Mouse (Mus musculus) lung, postnatal 0 days (tissue): ENCODE data around the gene Them7. TPM values are rescaled to one million over a fixed set of nuclear protein-coding genes. Genes with fewer than 3 reads are reported as not detected.

ENCODE experiments used
- ATAC-seq: fragments of 200-750 bp; cut with Nextera tagmentation; 2 replicates; pipeline ENCODE4 v1.8.0; 2017; ENCODE audit warnings: moderate library complexity
- DNase-seq: peaks from one replicate; pipeline ENCODE4 v3.0.0-alpha.2; 2016; ENCODE audit warnings: low spot score
- H3K27ac ChIP-seq: fragments of 300-500 bp; sonication (generic); 2 replicates; pipeline ENCODE4 v1.5.1; 2014; ENCODE audit warnings: antibody characterized with exemption, mild to moderate bottlenecking, low read length, mixed read lengths
- H3K27me3 ChIP-seq: fragments of 300-500 bp; sonication (generic); replicated peaks from 2 replicates; pipeline ENCODE4 v1.6.1; 2014; ENCODE audit warnings: low read length, mixed read lengths; ENCODE audit not compliant: insufficient read depth
- H3K36me3 ChIP-seq: fragments of 300-500 bp; sonication (generic); 2 replicates; pipeline ENCODE4 v1.6.1; 2014; ENCODE audit warnings: low read length, mixed read lengths; ENCODE audit not compliant: insufficient read depth
- H3K4me1 ChIP-seq: fragments of 300-500 bp; sonication (generic); 2 replicates; pipeline ENCODE4 v1.6.1; 2014; ENCODE audit warnings: antibody characterized with exemption, low read depth, low read length, mixed read lengths; ENCODE audit not compliant: insufficient read depth
- H3K4me2 ChIP-seq: fragments of 300-500 bp; sonication (generic); replicated peaks from 2 replicates; pipeline ENCODE4 v1.6.1; 2014; ENCODE audit warnings: low read depth, mild to moderate bottlenecking, low read length, moderate library complexity, mixed read lengths
- H3K4me3 ChIP-seq: fragments of 300-500 bp; sonication (generic); 2 replicates; pipeline ENCODE4 v1.5.1; 2014; ENCODE audit warnings: low read depth, low read length
- H3K9ac ChIP-seq: fragments of 300-500 bp; sonication (generic); replicated peaks from 2 replicates; pipeline ENCODE4 v1.6.1; 2014; ENCODE audit warnings: low read depth, mild to moderate bottlenecking
- H3K9me3 ChIP-seq: fragments of 300-500 bp; sonication (generic); 2 replicates; pipeline ENCODE4 v1.6.1; 2016; ENCODE audit warnings: low read length, mixed read lengths
- CTCF ChIP-seq: IDR thresholded peaks from 2 replicates; pipeline ENCODE4 v1.5.1; 2016; ENCODE audit warnings: antibody characterized with exemption, mild to moderate bottlenecking
- EP300 ChIP-seq: IDR thresholded peaks from 2 replicates; pipeline ENCODE4 v1.6.1; 2016; ENCODE audit warnings: antibody characterized with exemption, mild to moderate bottlenecking, control low read depth
- WGBS: fragments of 180-500 bp; shearing (Covaris S2); extraction: QIAGEN DNeasy Blood & Tissue Kit; methylation state at CpG from one replicate; pipeline ENCODE4 v1.1.7; 2014; 5-methylcytosine and 5-hydroxymethylcytosine counted together
- polyA plus RNA-seq: library from polyadenylated mRNA; unstranded; fragments of >200 nt; fragmentation: Nextera tagmentation; extraction: Ambion mirVana; gene quantifications from 2 replicates; pipeline ENCODE4 v1.2.1, GENCODE M21; 2015

The Them7 gene
- polyA plus RNA-seq, 1 experiment from 2014 or later: not detected

GRCm38 (mm10) chr2:105311414-105311813 is 87.3 kb downstream of the Them7 start:
- Histone ChIP-seq H3K4me3 (no peak overlapping the region), H3K27me3 (no peaks in the 10 kb centered on the region), H3K36me3 (no peaks in the 10 kb centered on the region), H3K27ac (no peak overlapping the region), H3K4me1 (no peaks in the 10 kb centered on the region), H3K9ac (no peak overlapping the region), H3K4me2 (no peak overlapping the region), H3K9me3 (no peaks in the 10 kb centered on the region)
- ATAC-seq (no peak), DNase-seq (no peak)
- 42% methylated on average over 13 of the region's 13 CpGs for WGBS
- TF ChIP-seq EP300: no peak
- TF ChIP-seq CTCF: peak; percentile 49

DNA sequence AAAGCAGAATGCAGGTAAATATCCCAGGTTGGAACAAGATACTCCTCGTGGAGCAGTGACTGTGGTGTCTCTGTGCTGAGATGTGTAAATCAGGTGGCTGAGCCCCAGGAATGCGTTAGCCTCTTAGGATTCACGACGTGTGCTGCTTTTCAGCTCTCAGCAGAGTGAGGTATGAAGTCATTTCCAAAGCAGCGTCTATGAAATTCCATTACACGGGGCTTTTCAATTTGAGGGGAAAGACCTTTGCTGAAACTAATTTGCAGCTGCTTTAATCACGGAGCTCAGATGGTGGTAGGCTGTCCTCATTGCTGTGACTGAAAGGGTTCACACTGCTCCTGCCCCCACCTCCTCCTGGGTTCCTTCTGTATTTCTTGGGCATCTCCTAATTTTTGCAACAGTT is 87.9 kb downstream of the Them7 start:
- Histone ChIP-seq H3K27me3 (no peaks in the 10 kb centered on the region), H3K9ac (no peak overlapping the region), H3K4me1 (no peaks in the 10 kb centered on the region), H3K36me3 (no peaks in the 10 kb centered on the region), H3K4me2 (no peak overlapping the region), H3K4me3 (no peak overlapping the region), H3K27ac (no peak overlapping the region), H3K9me3 (no peaks in the 10 kb centered on the region)
- TF ChIP-seq CTCF (no peak), EP300 (no peak)
- 9% methylated on average over 7 of the region's 7 CpGs for WGBS
- ATAC-seq (no peak), DNase-seq (no peak)

DNA sequence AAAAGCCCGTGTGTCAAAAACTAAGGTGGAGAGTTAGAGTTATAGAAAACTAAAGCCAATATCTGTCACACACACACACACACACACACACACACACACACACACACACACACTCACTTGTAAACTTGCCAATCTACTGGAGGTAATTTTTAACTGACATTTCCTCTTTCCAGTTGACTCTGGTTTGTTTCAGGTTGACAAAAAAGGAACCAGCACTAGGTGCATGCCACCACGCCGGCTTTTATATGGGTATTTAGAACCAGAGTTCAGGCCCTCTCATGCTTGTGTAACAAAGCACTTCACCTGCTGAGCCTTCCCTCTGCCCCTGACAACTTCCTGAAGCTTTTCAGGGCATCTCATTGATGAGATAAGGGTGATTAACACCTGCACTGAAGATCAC is 89.0 kb downstream of the Them7 start:
- no peaks in the 10 kb centered on the region for H3K4me1 ChIP-seq
- no peaks in the 10 kb centered on the region for H3K36me3 ChIP-seq
- TF ChIP-seq CTCF (no peak), EP300 (no peak)
- 30% methylated on average over 3 of the region's 3 CpGs for WGBS
- no peaks in the 10 kb centered on the region for H3K9me3 ChIP-seq
- no peak overlapping the region for H3K9ac ChIP-seq
- H3K4me3 ChIP-seq: no peak overlapping the region
- no peak overlapping the region for H3K4me2 ChIP-seq
- no peak overlapping the region for H3K27ac ChIP-seq
- ATAC-seq: no peak
- DNase-seq: no peak
- H3K27me3 ChIP-seq: no peaks in the 10 kb centered on the region

DNA sequence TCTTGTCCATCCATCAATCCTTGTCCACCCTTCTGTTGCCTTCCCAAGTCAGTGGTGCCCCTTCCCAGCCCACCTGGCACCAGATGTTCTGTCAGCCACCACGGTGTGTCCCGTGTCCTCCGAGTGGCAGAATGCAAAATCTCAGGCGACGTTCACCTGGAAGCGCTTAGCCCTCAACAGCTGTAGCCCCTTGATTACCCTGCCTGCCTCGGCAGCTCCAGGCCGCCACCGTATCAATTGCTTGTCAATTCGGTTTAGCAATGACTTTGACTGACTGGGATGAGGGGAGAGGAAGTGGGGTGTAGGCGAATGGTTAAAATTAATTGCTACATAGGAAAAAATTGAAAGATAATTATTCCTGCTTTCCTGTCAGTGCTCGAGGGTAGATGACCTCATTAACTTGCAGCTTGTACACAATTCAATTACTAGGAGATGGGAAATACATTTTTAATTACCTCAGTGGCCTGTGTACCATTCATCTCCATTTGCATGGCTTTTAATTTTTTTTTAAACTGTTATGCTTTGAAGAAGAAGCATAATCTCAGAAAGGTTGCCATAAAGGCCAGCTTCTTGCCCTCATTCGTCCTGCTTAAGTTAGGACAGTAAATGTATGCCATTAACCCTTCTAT is 93.5 kb downstream of the Them7 start:
- H3K27ac ChIP-seq: no peak overlapping the region

DNA sequence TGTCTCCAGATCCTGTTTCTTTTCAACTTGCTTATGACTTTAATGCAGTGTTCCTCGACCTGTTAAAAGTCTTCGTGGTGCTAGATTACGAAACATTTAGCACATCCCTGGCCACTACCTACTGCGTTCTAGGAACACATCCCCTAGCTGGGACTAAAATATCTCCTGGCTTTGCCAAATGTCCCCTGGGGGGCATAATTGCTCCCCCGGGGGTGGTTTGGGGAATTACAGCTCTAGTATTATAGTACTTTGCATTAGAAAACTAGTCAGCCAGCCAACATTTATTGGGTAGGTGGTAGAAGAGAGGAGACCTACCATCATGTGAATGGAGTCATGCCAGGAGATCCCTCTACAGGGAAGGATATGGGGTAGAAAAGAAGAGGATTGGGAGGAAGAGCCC is 101.9 kb downstream of the Them7 start:
- no peak for ATAC-seq

More for the DNA sequence above, 93.5 kb downstream of the Them7 start:
- Histone ChIP-seq H3K4me2 (no peak overlapping the region), H3K27me3 (no peaks in the 10 kb centered on the region), H3K4me1 (no peaks in the 10 kb centered on the region), H3K9ac (no peak overlapping the region), H3K9me3 (no peaks in the 10 kb centered on the region), H3K4me3 (no peak overlapping the region), H3K36me3 (no peaks in the 10 kb centered on the region)
- 65% methylated on average over 13 of the region's 13 CpGs for WGBS
- no peak for DNase-seq
- no peak for TF ChIP-seq CTCF
- TF ChIP-seq EP300: no peak
- ATAC-seq: no peak

GRCm38 (mm10) chr2:105330024-105330423 is 105.9 kb downstream of the Them7 start:
- H3K4me3 ChIP-seq: no peak overlapping the region
- H3K9ac ChIP-seq: no peak overlapping the region
- H3K4me1 ChIP-seq: no peaks in the 10 kb centered on the region
- ATAC-seq (no peak), DNase-seq (no peak)
- TF ChIP-seq EP300 (no peak), CTCF (no peak)
- H3K36me3 ChIP-seq: no peaks in the 10 kb centered on the region
- no peak overlapping the region for H3K4me2 ChIP-seq
- H3K27me3 ChIP-seq: no peaks in the 10 kb centered on the region
- H3K27ac ChIP-seq: no peak overlapping the region
- 84% methylated on average over 4 of the region's 4 CpGs for WGBS
- no peaks in the 10 kb centered on the region for H3K9me3 ChIP-seq

More for the DNA sequence above, 101.9 kb downstream of the Them7 start:
- 73% methylated on average over 5 of the region's 5 CpGs for WGBS
- Histone ChIP-seq H3K27me3 (no peaks in the 10 kb centered on the region), H3K27ac (no peak overlapping the region), H3K36me3 (no peaks in the 10 kb centered on the region), H3K4me2 (no peak overlapping the region), H3K4me3 (no peak overlapping the region), H3K4me1 (no peaks in the 10 kb centered on the region), H3K9ac (no peak overlapping the region), H3K9me3 (no peaks in the 10 kb centered on the region)
- no peak for DNase-seq
- no peak for TF ChIP-seq CTCF
- no peak for TF ChIP-seq EP300

DNA sequence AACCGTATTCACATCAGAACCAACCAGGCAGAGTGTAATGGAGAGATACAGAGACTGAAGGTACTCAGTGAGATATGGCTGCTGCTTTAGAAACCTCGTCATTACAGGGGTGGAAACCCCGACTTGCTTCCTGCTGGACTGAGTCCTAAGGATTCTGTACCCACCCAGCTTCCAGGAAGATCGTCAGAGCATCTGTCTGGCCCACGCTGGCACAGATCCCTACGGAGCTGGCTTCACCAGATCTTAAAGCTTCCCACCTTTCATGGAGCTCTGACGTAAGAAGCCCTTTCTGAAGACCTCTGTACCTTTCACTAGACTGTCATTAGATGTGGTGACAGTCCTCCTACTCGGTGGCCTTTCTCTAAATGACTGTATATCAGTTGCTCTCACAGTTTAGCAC is 109.0 kb downstream of the Them7 start:
- WGBS: 56% methylated on average over 8 of the region's 8 CpGs
- Histone ChIP-seq H3K9ac (no peak overlapping the region), H3K27me3 (no peaks in the 10 kb centered on the region), H3K27ac (no peak overlapping the region), H3K9me3 (no peaks in the 10 kb centered on the region), H3K4me3 (no peak overlapping the region), H3K4me2 (no peak overlapping the region), H3K4me1 (no peaks in the 10 kb centered on the region), H3K36me3 (no peaks in the 10 kb centered on the region)
- TF ChIP-seq EP300 (0 out of 2 replicates have a peak, but pooled peaks have one; percentile 21), CTCF (no peak)
- peak; percentile 65 for ATAC-seq
- peak; percentile 53 for DNase-seq
